Mouse (Mus musculus): Measurements from ENCODE around the gene Tgoln1. TPM values are rescaled to one million over a fixed set of nuclear protein-coding genes. Genes with fewer than 3 reads are reported as not detected.

Gene Tgoln1
- polyA plus RNA-seq, 1 experiment from 2014 or later: 48.7 TPM

DNA sequence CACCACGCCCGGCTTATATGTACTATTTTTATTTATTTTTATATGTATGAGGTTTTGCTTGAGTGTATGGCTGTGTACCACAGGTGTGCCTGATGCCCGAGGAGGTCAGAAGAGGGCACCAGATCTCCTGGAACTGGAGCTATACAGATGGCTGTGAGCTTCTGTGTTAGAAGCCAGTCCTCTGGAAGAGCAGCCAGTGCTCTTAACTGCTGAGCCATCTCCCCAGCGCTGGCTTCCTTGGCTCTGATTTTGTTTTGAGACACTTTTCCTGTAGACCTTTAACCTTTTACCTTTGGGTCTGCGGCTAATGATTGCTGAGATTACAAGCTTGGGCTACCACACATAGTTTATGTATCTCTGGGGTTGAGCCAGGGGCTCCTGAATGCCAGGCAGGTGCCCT is 49.3 kb downstream of the Tgoln1 start:
- H3K4me1 ChIP-seq (ENCODE audit: control insufficient read depth, insufficient read depth, low read length): no peaks in the 10 kb centered on the region; the same call in 1 of the 2 replicates
- no peak for DNase-seq (ENCODE audit: low spot score, missing footprints)
- H3K4me3 ChIP-seq (ENCODE audit: low read depth, low read length): no peak overlapping the region
- no peaks in the 10 kb centered on the region for H3K9me3 ChIP-seq (ENCODE audit: control insufficient read depth, low read length)
- H3K27ac ChIP-seq (ENCODE audit: low read depth, low read length): no peak overlapping the region
- H3K36me3 ChIP-seq (ENCODE audit: control insufficient read depth, insufficient read depth, low read length): no peaks in the 10 kb centered on the region
- no peak overlapping the region for H3K4me2 ChIP-seq
- H3K9ac ChIP-seq (ENCODE audit: low read length): no peak overlapping the region
- H3K27me3 ChIP-seq (ENCODE audit: control insufficient read depth, insufficient read depth, low read length): no peaks in the 10 kb centered on the region
- 93% methylated on average over 5 of the region's 5 CpGs for WGBS
- no peak for ATAC-seq (ENCODE audit: low FRiP score)

DNA sequence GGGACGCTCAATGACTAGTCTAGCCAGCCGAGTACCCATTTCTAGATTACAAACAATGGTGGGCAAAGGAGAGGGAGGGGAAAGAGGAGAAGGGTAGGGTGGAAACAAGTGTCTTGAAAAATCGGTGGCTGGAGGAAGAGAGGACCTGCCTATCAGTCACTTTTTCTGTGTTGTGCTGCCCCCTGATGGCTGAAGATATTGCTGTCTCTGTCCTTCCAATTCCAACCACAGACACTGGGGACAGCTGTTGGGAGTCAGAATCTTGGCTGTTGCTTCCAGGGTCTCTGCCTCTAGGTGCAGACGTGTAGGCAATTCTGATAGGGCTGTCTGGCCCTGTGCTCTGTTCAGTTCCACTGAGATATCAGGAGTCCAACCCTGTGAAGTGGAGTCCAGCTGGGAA is 50.8 kb downstream of the Tgoln1 start:
- no peaks in the 10 kb centered on the region for H3K9me3 ChIP-seq (ENCODE audit: control insufficient read depth, low read length)
- DNase-seq (ENCODE audit: low spot score, missing footprints): peak; percentile 98
- H3K4me2 ChIP-seq: no peak overlapping the region
- no peaks in the 10 kb centered on the region; the same call in 1 of the 2 replicates for H3K4me1 ChIP-seq (ENCODE audit: control insufficient read depth, insufficient read depth, low read length)
- ATAC-seq (ENCODE audit: low FRiP score): peak; percentile 87
- no peak overlapping the region for H3K27ac ChIP-seq (ENCODE audit: low read depth, low read length)
- no peak overlapping the region for H3K4me3 ChIP-seq (ENCODE audit: low read depth, low read length)
- 0% methylated on average over 4 of the region's 4 CpGs for WGBS
- H3K9ac ChIP-seq (ENCODE audit: low read length): peak overlapping the region; percentile 39; the same call in 1 of the 2 replicates
- H3K27me3 ChIP-seq (ENCODE audit: control insufficient read depth, insufficient read depth, low read length): no peaks in the 10 kb centered on the region
- no peaks in the 10 kb centered on the region for H3K36me3 ChIP-seq (ENCODE audit: control insufficient read depth, insufficient read depth, low read length)

DNA sequence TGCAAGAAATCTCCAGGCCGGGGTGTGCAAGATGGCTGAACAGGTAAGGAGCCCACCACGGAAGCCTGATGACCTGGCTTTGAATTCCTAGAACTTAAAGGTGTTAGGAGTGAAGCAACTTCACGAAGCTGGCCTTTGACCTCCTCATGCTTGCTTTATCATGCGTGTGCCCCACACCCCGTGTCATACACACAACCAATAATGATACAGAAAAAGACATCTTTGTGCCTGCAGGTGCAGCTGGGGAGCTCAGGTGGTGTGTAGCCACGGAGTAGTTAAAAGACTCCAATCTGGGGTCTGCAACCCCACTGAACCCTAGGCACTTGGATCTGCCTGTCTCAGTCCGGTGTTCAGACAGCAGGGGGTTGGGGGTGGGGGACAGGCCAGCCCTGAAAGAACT is 51.3 kb downstream of the Tgoln1 start:
- Histone ChIP-seq H3K4me3 (ENCODE audit: low read depth, low read length) (no peak overlapping the region), H3K9me3 (ENCODE audit: control insufficient read depth, low read length) (no peaks in the 10 kb centered on the region), H3K36me3 (ENCODE audit: control insufficient read depth, insufficient read depth, low read length) (no peaks in the 10 kb centered on the region), H3K4me2 (no peak overlapping the region), H3K9ac (ENCODE audit: low read length) (peak overlapping the region; percentile 39; the same call in 1 of the 2 replicates), H3K27me3 (ENCODE audit: control insufficient read depth, insufficient read depth, low read length) (no peaks in the 10 kb centered on the region), H3K4me1 (ENCODE audit: control insufficient read depth, insufficient read depth, low read length) (no peaks in the 10 kb centered on the region; the same call in 1 of the 2 replicates), H3K27ac (ENCODE audit: low read depth, low read length) (no peak overlapping the region)
- ATAC-seq (ENCODE audit: low FRiP score): peak; percentile 23
- no peak for DNase-seq (ENCODE audit: low spot score, missing footprints)
- WGBS: 73% methylated on average over 7 of the region's 7 CpGs

DNA sequence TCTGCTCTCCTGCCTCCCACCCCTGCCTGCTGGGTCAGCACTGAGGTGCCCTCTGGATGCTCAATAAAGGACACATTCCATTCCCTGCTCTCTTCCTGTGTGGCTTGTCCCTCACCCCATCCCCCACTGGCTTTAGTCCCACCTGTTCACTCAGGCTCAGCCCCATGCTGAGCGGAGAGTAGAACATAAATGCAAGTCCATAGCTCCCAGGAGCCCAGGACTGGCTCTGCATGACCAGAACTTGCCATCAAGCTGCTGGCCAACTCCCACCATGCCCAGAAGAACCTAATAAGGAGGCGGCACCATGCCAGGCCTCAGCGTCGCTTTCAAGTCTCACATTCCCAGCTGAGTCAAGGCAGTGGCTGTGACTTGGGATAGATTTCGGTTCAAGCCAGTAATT is 53.9 kb downstream of the Tgoln1 start:
- ATAC-seq (ENCODE audit: low FRiP score) (no peak), DNase-seq (ENCODE audit: low spot score, missing footprints) (no peak)
- Histone ChIP-seq H3K27ac (ENCODE audit: low read depth, low read length) (no peak overlapping the region), H3K36me3 (ENCODE audit: control insufficient read depth, insufficient read depth, low read length) (no peaks in the 10 kb centered on the region), H3K27me3 (ENCODE audit: control insufficient read depth, insufficient read depth, low read length) (no peaks in the 10 kb centered on the region), H3K9me3 (ENCODE audit: control insufficient read depth, low read length) (no peaks in the 10 kb centered on the region), H3K4me1 (ENCODE audit: control insufficient read depth, insufficient read depth, low read length) (no peaks in the 10 kb centered on the region; the same call in 1 of the 2 replicates), H3K9ac (ENCODE audit: low read length) (no peak overlapping the region), H3K4me3 (ENCODE audit: low read depth, low read length) (no peak overlapping the region), H3K4me2 (no peak overlapping the region)
- WGBS: 77% methylated on average over 5 of the region's 5 CpGs

DNA sequence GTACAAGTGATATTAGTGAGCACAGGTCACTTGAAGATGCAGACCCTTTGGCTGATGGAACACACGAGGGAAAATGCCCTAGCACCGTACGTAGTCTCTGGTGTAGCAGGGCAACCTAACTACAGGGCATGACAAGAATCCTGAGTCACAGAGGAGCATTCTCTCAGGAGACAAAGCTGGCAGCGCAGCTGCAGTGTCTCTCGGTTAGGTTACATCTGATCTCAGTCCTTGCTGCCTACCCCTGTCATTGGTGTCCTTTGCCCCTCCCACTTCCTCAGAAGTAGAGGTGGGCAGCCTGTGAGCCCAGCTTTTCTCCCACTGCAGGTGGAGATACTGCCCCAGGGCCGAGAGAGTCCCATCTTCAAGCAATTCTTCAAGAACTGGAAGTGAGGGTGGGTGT is 54.3 kb downstream of the Tgoln1 start:
- no peak overlapping the region for H3K4me2 ChIP-seq
- no peak for ATAC-seq (ENCODE audit: low FRiP score)
- H3K27me3 ChIP-seq (ENCODE audit: control insufficient read depth, insufficient read depth, low read length): no peaks in the 10 kb centered on the region
- H3K9ac ChIP-seq (ENCODE audit: low read length): no peak overlapping the region
- no peaks in the 10 kb centered on the region for H3K9me3 ChIP-seq (ENCODE audit: control insufficient read depth, low read length)
- no peaks in the 10 kb centered on the region for H3K36me3 ChIP-seq (ENCODE audit: control insufficient read depth, insufficient read depth, low read length)
- H3K4me3 ChIP-seq (ENCODE audit: low read depth, low read length): no peak overlapping the region
- no peak overlapping the region for H3K27ac ChIP-seq (ENCODE audit: low read depth, low read length)
- no peak for DNase-seq (ENCODE audit: low spot score, missing footprints)
- H3K4me1 ChIP-seq (ENCODE audit: control insufficient read depth, insufficient read depth, low read length): no peaks in the 10 kb centered on the region; the same call in 1 of the 2 replicates
- 58% methylated on average over 6 of the region's 6 CpGs for WGBS

DNA sequence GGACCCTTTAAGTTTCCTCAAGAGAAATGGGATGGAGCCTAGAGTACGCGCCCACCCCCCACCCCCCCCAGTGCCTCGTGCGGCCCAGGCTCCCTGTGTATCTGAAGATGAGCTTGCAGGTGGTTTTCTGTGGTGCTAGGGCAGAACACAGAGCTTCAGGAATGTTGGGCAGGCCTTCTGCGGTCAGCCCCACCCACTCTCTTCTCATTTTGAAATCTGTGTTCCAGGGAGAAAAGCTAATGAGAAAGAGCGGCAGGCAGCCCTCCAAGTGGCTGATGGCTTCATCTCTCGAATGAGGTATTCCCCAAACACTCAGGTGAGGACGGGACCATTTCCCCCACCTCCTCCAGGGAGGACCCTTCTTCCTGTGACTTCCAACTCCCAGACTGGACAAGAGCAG is 56.0 kb downstream of the Tgoln1 start:
- Histone ChIP-seq H3K9me3 (ENCODE audit: control insufficient read depth, low read length) (no peaks in the 10 kb centered on the region), H3K36me3 (ENCODE audit: control insufficient read depth, insufficient read depth, low read length) (no peaks in the 10 kb centered on the region), H3K4me2 (no peak overlapping the region), H3K4me3 (ENCODE audit: low read depth, low read length) (no peak overlapping the region), H3K9ac (ENCODE audit: low read length) (no peak overlapping the region), H3K27me3 (ENCODE audit: control insufficient read depth, insufficient read depth, low read length) (no peaks in the 10 kb centered on the region), H3K27ac (ENCODE audit: low read depth, low read length) (no peak overlapping the region), H3K4me1 (ENCODE audit: control insufficient read depth, insufficient read depth, low read length) (no peaks in the 10 kb centered on the region; the same call in 1 of the 2 replicates)
- WGBS: 80% methylated on average over 8 of the region's 8 CpGs
- ATAC-seq (ENCODE audit: low FRiP score) (no peak), DNase-seq (ENCODE audit: low spot score, missing footprints) (no peak)

Other genes with a start within 250 kb of the Tgoln1 start
- 13.4 and 15.4 TPM in 2 replicates for gene Vamp5, start 236.5 kb downstream of the Tgoln1 start, polyA plus RNA-seq (2014; fragmentation: Nextera tagmentation; extraction: Ambion mirVana)
- gene Vamp8, start 226.3 kb downstream of the Tgoln1 start, polyA plus RNA-seq (2014; fragmentation: Nextera tagmentation; extraction: Ambion mirVana): 27.6 and 32.0 TPM in 2 replicates
- 9.4 and 12.2 TPM in 2 replicates for gene Ggcx, start 202.7 kb downstream of the Tgoln1 start, polyA plus RNA-seq (2014; fragmentation: Nextera tagmentation; extraction: Ambion mirVana)
- gene Mat2a, start 177.4 kb downstream of the Tgoln1 start, polyA plus RNA-seq (2014; fragmentation: Nextera tagmentation; extraction: Ambion mirVana): 463 and 499 TPM in 2 replicates
- gene Sh2d6, start 95.3 kb downstream of the Tgoln1 start, polyA plus RNA-seq (2014; fragmentation: Nextera tagmentation; extraction: Ambion mirVana): 0.41 TPM in 1 of 2 replicates, not detected in the other
- gene Capg, start 72.6 kb downstream of the Tgoln1 start, polyA plus RNA-seq (2014; fragmentation: Nextera tagmentation; extraction: Ambion mirVana): 6.6 and 8.0 TPM in 2 replicates
- gene Elmod3, start 18.6 kb downstream of the Tgoln1 start, polyA plus RNA-seq (2014; fragmentation: Nextera tagmentation; extraction: Ambion mirVana): 15.4 and 17.4 TPM in 2 replicates
- 5.0 and 6.8 TPM in 2 replicates for gene Retsat, start 18.5 kb downstream of the Tgoln1 start, polyA plus RNA-seq (2014; fragmentation: Nextera tagmentation; extraction: Ambion mirVana)
- gene Tcf7l1, start 172.3 kb upstream of the Tgoln1 start, polyA plus RNA-seq (2014; fragmentation: Nextera tagmentation; extraction: Ambion mirVana): 16.7 and 19.8 TPM in 2 replicates